Mouse (Mus musculus): ENCODE results near the gene Pepd. TPM values are rescaled to one million over a fixed set of nuclear protein-coding genes. Genes with fewer than 3 reads are reported as not detected.

Pepd gene
- polyA plus RNA-seq, 1 experiment from 2014 or later = 68.6 TPM

DNA sequence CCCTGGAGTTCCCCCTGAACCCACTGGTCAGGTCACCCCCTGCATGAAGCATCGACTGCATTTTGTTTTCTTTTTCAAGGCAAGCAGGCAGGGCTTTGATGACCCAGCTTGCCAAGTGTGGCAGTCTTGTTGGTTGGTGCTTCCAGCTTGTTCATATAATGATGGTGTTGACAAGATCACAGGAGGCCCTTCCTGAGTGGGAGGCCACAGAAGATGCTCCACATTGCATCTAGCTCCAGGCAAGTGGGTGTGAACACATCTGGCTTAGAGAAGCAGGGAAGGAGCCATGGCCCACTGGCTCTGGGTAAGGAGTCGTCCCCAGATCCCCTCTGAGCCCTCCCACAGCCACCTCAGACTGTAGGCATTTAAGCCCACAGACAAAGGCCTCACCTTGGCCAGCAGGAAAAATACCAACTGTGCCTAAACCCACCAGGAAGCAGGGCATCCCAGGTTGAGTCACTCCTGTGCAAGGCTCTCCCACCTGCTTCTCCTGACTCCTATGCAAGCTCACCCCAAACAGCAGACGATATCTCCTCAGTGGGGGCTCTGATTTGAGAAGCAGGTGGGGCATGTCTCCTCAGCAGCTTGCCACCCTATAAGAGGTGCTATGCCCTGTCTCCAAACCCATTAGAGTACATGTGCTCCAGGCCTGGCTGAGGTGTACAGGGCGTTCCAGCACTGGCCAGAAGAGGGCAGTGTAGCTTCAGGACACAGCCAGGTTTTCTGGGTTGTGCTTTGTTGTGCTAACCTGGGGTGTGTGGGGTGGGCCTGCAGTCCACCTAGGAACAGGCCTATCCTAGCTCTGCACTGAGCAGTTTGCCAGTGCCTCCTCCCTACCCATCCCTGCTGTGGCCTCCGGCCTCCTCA, 113.5 kb downstream of the Pepd start:
- Histone ChIP-seq H3K36me3 (ENCODE audit: control insufficient read depth, insufficient read depth, low read length) (no peaks in the 10 kb centered on the region), H3K4me1 (ENCODE audit: control insufficient read depth, insufficient read depth, low read length) (peaks cover 6% of the 10 kb centered on the region), H3K4me3 (ENCODE audit: low read depth, low read length) (no peak overlapping the region), H3K9me3 (replicated peaks; ENCODE audit: control insufficient read depth, low read length, poor library complexity, severe bottlenecking) (no peaks in the 10 kb centered on the region), H3K9ac (ENCODE audit: low read depth, low read length) (no peak overlapping the region), H3K27ac (ENCODE audit: low read length) (no peak overlapping the region), H3K4me2 (ENCODE audit: low read length) (no peak overlapping the region), H3K27me3 (ENCODE audit: control insufficient read depth, insufficient read depth, low read depth, low read length) (no peaks in the 10 kb centered on the region)
- WGBS = 43% methylated on average over 5 of the region's 5 CpGs
- ATAC-seq = peak; percentile 72

DNA sequence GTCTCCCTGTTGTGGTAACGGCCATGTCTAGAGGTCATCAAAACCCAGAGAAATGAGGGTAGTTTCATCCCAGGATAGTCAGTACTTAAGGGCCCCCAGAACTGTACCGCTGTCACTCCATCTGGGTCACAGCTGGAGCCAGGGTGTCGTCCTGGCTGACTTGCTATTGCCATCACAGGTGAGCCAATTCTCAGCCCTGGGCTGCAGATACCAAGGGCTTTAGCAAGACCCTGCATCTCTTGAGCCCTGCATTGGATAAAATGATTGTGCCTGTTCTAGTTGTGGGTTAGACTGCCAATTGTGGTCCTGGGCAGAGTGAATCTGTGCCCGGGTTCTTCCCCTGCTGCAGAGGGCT, 114.1 kb downstream of the Pepd start:
- Histone ChIP-seq H3K4me1 (ENCODE audit: control insufficient read depth, insufficient read depth, low read length) (peaks cover 6% of the 10 kb centered on the region), H3K27me3 (ENCODE audit: control insufficient read depth, insufficient read depth, low read depth, low read length) (no peaks in the 10 kb centered on the region), H3K4me2 (ENCODE audit: low read length) (no peak overlapping the region), H3K9ac (ENCODE audit: low read depth, low read length) (no peak overlapping the region), H3K27ac (ENCODE audit: low read length) (no peak overlapping the region), H3K9me3 (replicated peaks; ENCODE audit: control insufficient read depth, low read length, poor library complexity, severe bottlenecking) (no peaks in the 10 kb centered on the region), H3K4me3 (ENCODE audit: low read depth, low read length) (no peak overlapping the region), H3K36me3 (ENCODE audit: control insufficient read depth, insufficient read depth, low read length) (no peaks in the 10 kb centered on the region)
- 81% methylated on average over 4 of the region's 4 CpGs for WGBS
- ATAC-seq = no peak

DNA sequence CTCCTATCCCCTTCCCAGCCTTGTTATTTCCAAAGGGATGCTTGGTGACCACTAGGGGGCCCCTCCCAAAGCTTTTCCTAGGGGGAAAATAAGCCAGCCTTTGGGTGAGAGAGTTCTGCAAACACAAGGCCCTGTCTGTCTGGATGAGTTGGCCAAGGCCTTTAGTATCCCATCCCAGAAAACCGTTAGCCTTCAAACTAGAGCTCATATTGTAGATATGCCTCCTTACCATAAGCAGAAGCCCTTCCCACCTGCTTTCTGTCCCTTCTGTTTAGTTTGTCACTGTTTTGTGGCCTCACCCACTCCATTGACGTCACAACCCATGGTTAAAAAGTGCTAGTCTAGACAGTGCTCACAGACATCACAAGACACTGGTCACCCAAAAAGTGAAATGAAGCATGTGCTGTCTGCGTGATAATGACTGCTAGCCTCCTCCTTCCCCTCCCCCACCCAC, 114.7 kb downstream of the Pepd start:
- Histone ChIP-seq H3K9ac (ENCODE audit: low read depth, low read length) (no peak overlapping the region), H3K9me3 (replicated peaks; ENCODE audit: control insufficient read depth, low read length, poor library complexity, severe bottlenecking) (no peaks in the 10 kb centered on the region), H3K27ac (ENCODE audit: low read length) (no peak overlapping the region), H3K4me3 (ENCODE audit: low read depth, low read length) (no peak overlapping the region), H3K36me3 (ENCODE audit: control insufficient read depth, insufficient read depth, low read length) (no peaks in the 10 kb centered on the region), H3K4me1 (ENCODE audit: control insufficient read depth, insufficient read depth, low read length) (peaks cover 6% of the 10 kb centered on the region), H3K27me3 (ENCODE audit: control insufficient read depth, insufficient read depth, low read depth, low read length) (no peaks in the 10 kb centered on the region), H3K4me2 (ENCODE audit: low read length) (no peak overlapping the region)
- 78% methylated on average over 3 of the region's 3 CpGs for WGBS
- no peak for ATAC-seq

DNA sequence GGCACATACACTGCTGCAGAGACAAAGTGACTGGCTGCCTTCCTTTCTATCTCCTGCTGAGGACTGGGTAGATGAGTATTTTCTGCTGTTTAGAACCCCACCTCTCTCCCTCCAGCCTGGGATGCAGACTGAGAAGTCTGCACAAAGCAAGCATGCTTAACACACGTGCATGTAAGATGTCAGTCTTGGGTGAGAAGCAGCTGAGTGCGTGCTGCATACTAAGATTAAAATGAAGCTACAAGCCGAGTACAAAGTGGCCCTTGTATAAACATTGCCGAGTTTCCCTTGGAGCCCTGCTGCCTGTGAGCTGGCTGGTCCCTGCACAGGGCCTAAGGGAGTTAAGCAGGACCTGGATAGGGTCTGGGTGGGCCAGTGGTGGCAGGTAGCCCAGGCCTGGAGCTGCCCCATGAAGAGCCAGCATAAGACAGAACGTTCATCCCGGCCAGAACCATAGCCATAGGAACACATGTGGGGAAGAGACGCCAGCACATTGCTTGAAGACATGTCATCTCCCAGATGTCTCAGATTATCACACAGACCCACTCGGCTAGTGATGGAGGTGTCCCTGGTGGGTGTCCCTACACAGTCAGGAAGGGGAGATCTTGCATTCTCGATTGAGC, 115.7 kb downstream of the Pepd start:
- Histone ChIP-seq H3K27ac (ENCODE audit: low read length) (0 out of 2 replicates have a peak overlapping the region, but pooled peaks have one; percentile 11), H3K27me3 (ENCODE audit: control insufficient read depth, insufficient read depth, low read depth, low read length) (no peaks in the 10 kb centered on the region), H3K4me1 (ENCODE audit: control insufficient read depth, insufficient read depth, low read length) (peaks cover 6% of the 10 kb centered on the region), H3K9ac (ENCODE audit: low read depth, low read length) (0 out of 2 replicates have a peak overlapping the region, but pooled peaks have one; percentile 25), H3K9me3 (replicated peaks; ENCODE audit: control insufficient read depth, low read length, poor library complexity, severe bottlenecking) (no peaks in the 10 kb centered on the region), H3K4me3 (ENCODE audit: low read depth, low read length) (no peak overlapping the region), H3K4me2 (ENCODE audit: low read length) (no peak overlapping the region), H3K36me3 (ENCODE audit: control insufficient read depth, insufficient read depth, low read length) (no peaks in the 10 kb centered on the region)
- no peak for ATAC-seq
- WGBS = 70% methylated on average over 9 of the region's 9 CpGs

DNA sequence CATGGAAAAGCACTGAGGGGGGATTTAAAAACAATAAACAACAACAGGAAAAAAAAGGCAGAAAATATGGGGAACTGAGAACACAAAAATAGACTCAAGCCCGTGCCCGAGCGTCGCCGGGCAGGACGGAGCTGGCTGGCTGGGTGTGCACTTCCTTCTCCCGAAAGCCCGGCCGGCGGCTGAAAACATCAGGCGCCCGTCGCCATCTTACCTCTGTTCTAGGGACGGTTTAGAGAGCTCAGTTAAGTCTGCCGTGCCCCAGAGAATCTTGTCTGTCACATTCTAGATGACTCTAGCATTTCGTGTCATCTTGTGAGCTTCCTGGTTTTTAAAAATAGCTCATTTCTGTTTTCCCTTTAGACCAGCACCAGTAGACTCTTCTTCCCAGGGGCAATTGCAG, 116.4 kb downstream of the Pepd start:
- Histone ChIP-seq H3K4me1 (ENCODE audit: control insufficient read depth, insufficient read depth, low read length) (peaks cover 6% of the 10 kb centered on the region), H3K9me3 (replicated peaks; ENCODE audit: control insufficient read depth, low read length, poor library complexity, severe bottlenecking) (no peaks in the 10 kb centered on the region), H3K4me2 (ENCODE audit: low read length) (no peak overlapping the region), H3K36me3 (ENCODE audit: control insufficient read depth, insufficient read depth, low read length) (no peaks in the 10 kb centered on the region), H3K27me3 (ENCODE audit: control insufficient read depth, insufficient read depth, low read depth, low read length) (no peaks in the 10 kb centered on the region), H3K9ac (ENCODE audit: low read depth, low read length) (no peak overlapping the region), H3K4me3 (ENCODE audit: low read depth, low read length) (no peak overlapping the region), H3K27ac (ENCODE audit: low read length) (no peak overlapping the region)
- 85% methylated on average over 16 of the region's 16 CpGs for WGBS
- no peak for ATAC-seq

DNA sequence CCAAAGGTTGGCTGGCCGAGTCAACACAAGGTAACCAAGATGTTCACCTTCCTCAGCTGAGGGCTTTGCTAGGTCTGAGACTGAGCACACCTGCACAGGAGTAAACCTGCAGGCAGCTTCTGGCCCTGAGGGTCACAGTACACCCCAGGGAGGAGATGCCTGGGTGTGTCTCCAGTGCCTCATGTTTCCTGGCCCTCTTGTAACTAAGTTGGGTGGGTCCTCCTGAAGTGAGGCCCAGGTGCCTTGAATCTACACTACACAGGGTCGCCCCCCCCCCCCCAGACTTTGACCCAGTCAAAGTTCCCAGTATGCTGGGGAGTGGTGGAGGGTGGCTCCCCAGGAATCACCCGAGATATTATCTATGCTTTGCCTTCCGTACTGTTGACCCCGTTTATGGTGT, 117.0 kb downstream of the Pepd start:
- 86% methylated on average over 5 of the region's 5 CpGs for WGBS
- Histone ChIP-seq H3K4me3 (ENCODE audit: low read depth, low read length) (no peak overlapping the region), H3K9me3 (replicated peaks; ENCODE audit: control insufficient read depth, low read length, poor library complexity, severe bottlenecking) (no peaks in the 10 kb centered on the region), H3K9ac (ENCODE audit: low read depth, low read length) (no peak overlapping the region), H3K4me2 (ENCODE audit: low read length) (no peak overlapping the region), H3K4me1 (ENCODE audit: control insufficient read depth, insufficient read depth, low read length) (peaks cover 6% of the 10 kb centered on the region), H3K27ac (ENCODE audit: low read length) (no peak overlapping the region), H3K27me3 (ENCODE audit: control insufficient read depth, insufficient read depth, low read depth, low read length) (no peaks in the 10 kb centered on the region), H3K36me3 (ENCODE audit: control insufficient read depth, insufficient read depth, low read length) (no peaks in the 10 kb centered on the region)
- ATAC-seq = no peak

DNA sequence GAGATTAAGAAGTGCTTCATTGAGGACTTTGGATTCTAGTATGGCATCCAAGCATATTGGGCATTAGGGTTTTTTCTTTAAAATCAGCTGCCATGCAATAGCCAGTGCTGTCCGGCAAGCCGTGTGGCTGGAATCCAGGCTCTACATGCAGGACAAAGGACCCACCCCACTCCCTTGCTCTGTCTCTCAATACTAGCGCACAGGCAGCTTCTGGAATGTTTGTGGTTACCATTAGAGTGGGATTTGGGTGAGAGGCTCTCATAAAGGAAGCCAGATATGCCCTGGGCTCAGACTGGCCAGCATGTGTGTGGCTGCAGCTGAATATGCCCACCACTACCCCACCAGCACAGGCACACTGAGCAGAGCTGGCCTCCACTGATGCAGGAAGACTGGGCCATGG, 117.5 kb downstream of the Pepd start:
- no peak overlapping the region for H3K9ac ChIP-seq (ENCODE audit: low read depth, low read length)
- H3K4me2 ChIP-seq (ENCODE audit: low read length) = no peak overlapping the region
- no peak overlapping the region for H3K27ac ChIP-seq (ENCODE audit: low read length)
- no peaks in the 10 kb centered on the region for H3K36me3 ChIP-seq (ENCODE audit: control insufficient read depth, insufficient read depth, low read length)
- no peak overlapping the region for H3K4me3 ChIP-seq (ENCODE audit: low read depth, low read length)
- H3K4me1 ChIP-seq (ENCODE audit: control insufficient read depth, insufficient read depth, low read length) = peaks cover 6% of the 10 kb centered on the region
- no peaks in the 10 kb centered on the region for H3K9me3 ChIP-seq (replicated peaks; ENCODE audit: control insufficient read depth, low read length, poor library complexity, severe bottlenecking)
- no peak for ATAC-seq
- WGBS = 79% methylated on average over 3 of the region's 3 CpGs
- H3K27me3 ChIP-seq (ENCODE audit: control insufficient read depth, insufficient read depth, low read depth, low read length) = no peaks in the 10 kb centered on the region

DNA sequence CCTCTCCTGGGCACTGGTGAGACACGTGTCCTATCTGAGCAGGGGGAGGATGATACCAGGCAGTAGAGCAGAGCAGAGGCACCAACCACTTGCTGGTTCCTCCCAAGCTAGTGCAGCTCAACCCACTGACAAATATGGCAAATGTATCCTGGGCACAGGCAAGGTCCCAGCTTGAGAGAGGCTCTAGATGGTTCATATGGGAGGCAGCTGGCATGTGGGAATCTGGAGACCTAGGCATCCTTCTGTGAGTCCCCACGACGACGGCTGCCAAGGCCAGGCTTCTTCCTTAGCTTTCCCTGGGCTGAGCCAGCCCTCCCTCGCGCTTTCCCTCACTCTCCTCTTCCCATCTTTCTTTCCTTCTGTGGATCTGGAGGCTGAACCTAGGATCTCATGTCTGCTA, 118.4 kb downstream of the Pepd start:
- no peak for ATAC-seq
- WGBS = 82% methylated on average over 6 of the region's 6 CpGs
- H3K36me3 ChIP-seq (ENCODE audit: control insufficient read depth, insufficient read depth, low read length) = no peaks in the 10 kb centered on the region

DNA sequence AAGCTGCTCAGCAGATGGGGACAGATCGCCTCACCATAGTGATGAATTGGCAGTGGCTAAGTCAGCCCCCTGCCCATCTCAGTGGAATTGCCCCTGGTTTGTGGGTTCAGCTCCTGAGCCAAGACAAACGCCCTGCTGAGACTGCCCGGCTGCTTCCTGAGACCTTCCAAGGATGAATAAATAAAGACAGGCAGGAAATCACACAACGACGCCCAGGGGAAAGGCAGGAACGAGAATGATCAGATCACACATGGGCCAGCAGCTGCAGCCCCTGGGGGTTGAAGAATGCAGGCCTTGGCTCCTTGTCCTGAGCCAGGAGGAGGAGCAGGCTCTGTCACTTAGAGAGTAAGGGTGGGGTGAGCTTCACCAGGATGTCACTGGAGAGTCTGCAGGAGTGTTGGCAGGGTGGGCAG, 123.0 kb downstream of the Pepd start:
- Histone ChIP-seq H3K9me3 (replicated peaks; ENCODE audit: control insufficient read depth, low read length, poor library complexity, severe bottlenecking) (no peaks in the 10 kb centered on the region), H3K4me3 (ENCODE audit: low read depth, low read length) (no peak overlapping the region), H3K4me1 (ENCODE audit: control insufficient read depth, insufficient read depth, low read length) (no peaks in the 10 kb centered on the region; the same call in 1 of the 2 replicates), H3K36me3 (ENCODE audit: control insufficient read depth, insufficient read depth, low read length) (peaks cover 5% of the 10 kb centered on the region; the same call in 1 of the 2 replicates), H3K27me3 (ENCODE audit: control insufficient read depth, insufficient read depth, low read depth, low read length) (no peaks in the 10 kb centered on the region), H3K27ac (ENCODE audit: low read length) (no peak overlapping the region), H3K4me2 (ENCODE audit: low read length) (no peak overlapping the region), H3K9ac (ENCODE audit: low read depth, low read length) (no peak overlapping the region)
- 41% methylated on average over 6 of the region's 6 CpGs for WGBS
- no peak for ATAC-seq

More for the DNA sequence above, 118.4 kb downstream of the Pepd start:
- no peak overlapping the region for H3K27ac ChIP-seq (ENCODE audit: low read length)
- no peak overlapping the region for H3K4me3 ChIP-seq (ENCODE audit: low read depth, low read length)
- H3K9me3 ChIP-seq (replicated peaks; ENCODE audit: control insufficient read depth, low read length, poor library complexity, severe bottlenecking) = no peaks in the 10 kb centered on the region
- no peak overlapping the region for H3K4me2 ChIP-seq (ENCODE audit: low read length)
- H3K27me3 ChIP-seq (ENCODE audit: control insufficient read depth, insufficient read depth, low read depth, low read length) = no peaks in the 10 kb centered on the region
- H3K4me1 ChIP-seq (ENCODE audit: control insufficient read depth, insufficient read depth, low read length) = peaks cover 6% of the 10 kb centered on the region
- H3K9ac ChIP-seq (ENCODE audit: low read depth, low read length) = no peak overlapping the region
